Mouse (Mus musculus) lung, embryonic 16.5 days (tissue): ENCODE measurements at regions not wholly inside any gene's neighbourhood (a gene's known extent, or its start where the extent isn't known, plus 50 kb on each side); places are given as distances from the start of the nearest gene placed in this dataset.

Experiments
- ATAC-seq: fragments of 200-750 bp; cut with Nextera tagmentation; 2 replicates; pipeline ENCODE4 v1.8.0; 2017; ENCODE audit warnings: low read depth, mild to moderate bottlenecking, moderate library complexity
- H3K27ac ChIP-seq: fragments of 300-500 bp; sonication (generic); 2 replicates; pipeline ENCODE4 v1.5.1; 2014; ENCODE audit warnings: mild to moderate bottlenecking, control low read depth, low read length
- H3K27me3 ChIP-seq: fragments of 300-500 bp; sonication (generic); 2 replicates; pipeline ENCODE4 v1.6.1; 2014; ENCODE audit warnings: low read depth, low read length, mixed read lengths; ENCODE audit not compliant: control insufficient read depth, insufficient read depth
- H3K36me3 ChIP-seq: fragments of 300-500 bp; sonication (generic); 2 replicates; pipeline ENCODE4 v1.6.1; 2014; ENCODE audit warnings: low read length; ENCODE audit not compliant: control insufficient read depth, insufficient read depth
- H3K4me1 ChIP-seq: fragments of 300-500 bp; sonication (generic); replicated peaks from 2 replicates; pipeline ENCODE4 v1.6.1; 2014; ENCODE audit warnings: low read length, mixed read lengths; ENCODE audit not compliant: control insufficient read depth, insufficient read depth
- H3K4me2 ChIP-seq: fragments of 300-500 bp; sonication (generic); 2 replicates; pipeline ENCODE4 v1.6.1; 2014; ENCODE audit warnings: low read depth, low read length, control low read depth
- H3K4me3 ChIP-seq: fragments of 300-500 bp; sonication (generic); 2 replicates; pipeline ENCODE4 v1.5.1; 2014; ENCODE audit warnings: mild to moderate bottlenecking, low read length, control low read depth
- H3K9ac ChIP-seq: fragments of 300-500 bp; sonication (generic); 2 replicates; pipeline ENCODE4 v1.6.1; 2014; ENCODE audit warnings: low read length, control low read depth
- H3K9me3 ChIP-seq: fragments of 300-500 bp; sonication (generic); 2 replicates; pipeline ENCODE4 v1.6.1; 2016; ENCODE audit warnings: low read length; ENCODE audit not compliant: control insufficient read depth
- WGBS: fragments of 180-500 bp; shearing (Covaris S2); extraction: QIAGEN DNeasy Blood & Tissue Kit; methylation state at CpG from one replicate; pipeline ENCODE4 v1.1.7; 2014; 5-methylcytosine and 5-hydroxymethylcytosine counted together

DNA sequence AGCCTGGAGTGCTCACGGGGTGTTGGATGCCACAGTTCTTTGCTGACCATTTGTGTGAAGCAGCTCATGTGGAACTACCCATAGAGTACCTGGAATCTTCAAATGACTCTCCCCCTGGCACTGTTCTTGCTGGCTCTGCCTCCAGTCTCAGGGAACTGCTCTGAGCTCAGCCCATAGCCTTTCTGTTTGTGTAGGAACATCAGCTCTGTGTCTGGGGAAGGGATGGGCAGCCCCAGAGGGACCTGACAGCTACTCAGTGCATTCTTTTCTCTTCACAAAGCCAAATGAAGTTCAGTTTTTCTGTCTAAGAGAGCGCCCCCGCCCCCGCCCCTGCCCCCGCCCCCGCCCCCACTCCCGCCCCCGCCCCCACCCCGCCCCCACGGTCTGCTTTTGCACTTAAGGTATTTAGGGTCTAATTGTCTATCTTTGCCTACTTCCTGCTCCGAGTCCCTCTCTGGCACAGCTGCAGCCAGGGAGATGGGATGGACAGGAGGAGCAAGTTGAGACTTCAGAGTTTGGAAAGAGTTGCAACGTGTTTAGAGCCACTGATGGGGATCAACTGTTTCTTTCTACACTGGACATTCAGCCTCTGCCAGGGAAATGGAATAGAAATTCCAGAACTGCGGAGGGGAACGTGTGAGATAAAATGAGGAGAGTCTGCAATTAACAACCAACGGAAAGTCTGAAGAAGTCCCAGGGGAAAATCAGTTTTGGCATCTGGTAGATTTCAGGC lies 171.2 kb upstream of the Habp2 start:
- peak overlapping the region; percentile 31; the same call in 1 of the 2 replicates for H3K27ac ChIP-seq
- no peaks in the 10 kb centered on the region for H3K9me3 ChIP-seq
- no peak overlapping the region for H3K4me3 ChIP-seq
- 17% methylated on average over 15 of the region's 15 CpGs for WGBS
- peaks cover 7% of the 10 kb centered on the region; the same call in 1 of the 2 replicates for H3K4me1 ChIP-seq
- ATAC-seq: peak; percentile 80
- H3K36me3 ChIP-seq: no peaks in the 10 kb centered on the region
- H3K27me3 ChIP-seq: no peaks in the 10 kb centered on the region
- peak overlapping the region; percentile 8; the same call in 1 of the 2 replicates for H3K4me2 ChIP-seq
- no peak overlapping the region for H3K9ac ChIP-seq

DNA sequence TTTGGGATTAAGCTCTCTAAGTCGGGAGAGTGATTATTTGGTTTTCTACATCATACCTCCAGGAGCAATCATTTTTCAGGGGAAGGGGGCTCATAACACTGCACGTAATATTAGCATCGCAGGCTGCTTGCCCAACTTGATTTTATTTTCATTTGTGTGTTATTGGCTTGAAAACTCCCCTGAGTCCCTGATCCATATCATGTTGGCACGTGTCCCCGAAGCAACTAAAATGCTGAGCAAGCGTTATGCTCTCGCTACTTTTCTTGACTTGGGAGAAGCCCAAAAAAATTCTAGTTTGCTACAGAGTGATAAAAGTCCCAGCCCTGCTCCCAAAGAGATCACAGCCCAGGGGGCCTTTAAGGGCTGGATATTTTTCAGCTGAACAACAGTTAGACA lies 170.7 kb upstream of the Habp2 start:
- no peak overlapping the region for H3K4me3 ChIP-seq
- 43% methylated on average over 7 of the region's 7 CpGs for WGBS
- H3K9ac ChIP-seq: no peak overlapping the region
- no peaks in the 10 kb centered on the region for H3K27me3 ChIP-seq
- no peak overlapping the region for H3K4me2 ChIP-seq
- ATAC-seq: peak; percentile 63; the same call in 1 of the 2 replicates
- peak overlapping the region; percentile 55; the same call in 1 of the 2 replicates for H3K27ac ChIP-seq
- no peaks in the 10 kb centered on the region for H3K9me3 ChIP-seq
- peaks cover 7% of the 10 kb centered on the region; the same call in 1 of the 2 replicates for H3K4me1 ChIP-seq
- H3K36me3 ChIP-seq: no peaks in the 10 kb centered on the region

DNA sequence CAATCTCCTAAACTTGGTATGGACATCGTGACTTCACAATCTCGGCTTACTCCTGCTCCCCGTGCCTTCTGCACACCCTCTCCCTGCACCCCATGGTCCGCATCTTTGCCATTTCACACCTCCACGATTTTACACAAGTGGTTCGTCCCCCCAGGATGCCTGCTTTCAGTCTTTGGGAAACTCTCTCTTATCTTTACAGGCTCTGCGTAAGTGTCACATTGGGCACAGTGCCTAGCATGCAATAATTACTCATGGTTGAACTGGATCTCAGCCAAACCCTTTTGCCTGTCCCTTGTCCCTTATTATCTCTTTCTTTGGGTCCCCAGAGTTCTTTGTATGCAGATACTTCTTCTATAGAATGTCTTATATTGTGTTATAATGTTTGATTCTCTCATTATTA lies 166.2 kb upstream of the Habp2 start:
- no peak overlapping the region for H3K27ac ChIP-seq
- H3K4me2 ChIP-seq: no peak overlapping the region
- H3K36me3 ChIP-seq: no peaks in the 10 kb centered on the region

DNA sequence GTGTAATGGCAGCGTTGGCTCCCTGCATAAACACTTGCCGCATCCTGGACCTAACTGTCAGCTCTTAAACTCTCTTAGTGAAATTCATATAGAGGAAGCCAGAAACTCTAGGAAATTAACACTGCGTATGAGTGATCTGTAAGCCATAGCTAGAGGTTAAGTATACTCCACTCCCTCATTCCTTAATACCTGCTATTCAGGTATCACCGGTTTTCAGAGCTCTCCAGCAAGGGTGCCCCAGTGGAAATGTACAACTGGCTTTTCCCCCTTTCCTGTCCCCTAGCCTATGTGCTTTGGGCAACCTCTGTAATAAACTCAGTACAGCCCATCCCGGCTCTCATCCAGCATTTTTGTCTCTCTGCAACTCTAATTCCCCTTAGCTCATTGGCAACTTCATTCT lies 164.8 kb upstream of the Habp2 start:
- peak; percentile 93 for ATAC-seq
- peaks cover 4% of the 10 kb centered on the region; the same call in 1 of the 2 replicates for H3K4me1 ChIP-seq
- H3K4me3 ChIP-seq: no peak overlapping the region
- H3K4me2 ChIP-seq: no peak overlapping the region; the same call in 1 of the 2 replicates
- H3K9ac ChIP-seq: no peak overlapping the region
- H3K27ac ChIP-seq: peak overlapping the region; percentile 86
- H3K27me3 ChIP-seq: 0 out of 2 replicates have a peak, but pooled peaks cover 2% of the 10 kb centered on the region
- no peaks in the 10 kb centered on the region for H3K36me3 ChIP-seq
- 0 out of 2 replicates have a peak, but pooled peaks cover 2% of the 10 kb centered on the region for H3K9me3 ChIP-seq
- 55% methylated on average over 5 of the region's 5 CpGs for WGBS

More for the DNA sequence above, 166.2 kb upstream of the Habp2 start:
- no peak overlapping the region for H3K9ac ChIP-seq
- H3K9me3 ChIP-seq: 0 out of 2 replicates have a peak, but pooled peaks cover 2% of the 10 kb centered on the region
- WGBS: 42% methylated on average over 7 of the region's 7 CpGs
- peaks cover 7% of the 10 kb centered on the region; the same call in 1 of the 2 replicates for H3K4me1 ChIP-seq
- 0 out of 2 replicates have a peak, but pooled peaks have one; percentile 5 for ATAC-seq
- 0 out of 2 replicates have a peak, but pooled peaks cover 2% of the 10 kb centered on the region for H3K27me3 ChIP-seq
- no peak overlapping the region for H3K4me3 ChIP-seq

DNA sequence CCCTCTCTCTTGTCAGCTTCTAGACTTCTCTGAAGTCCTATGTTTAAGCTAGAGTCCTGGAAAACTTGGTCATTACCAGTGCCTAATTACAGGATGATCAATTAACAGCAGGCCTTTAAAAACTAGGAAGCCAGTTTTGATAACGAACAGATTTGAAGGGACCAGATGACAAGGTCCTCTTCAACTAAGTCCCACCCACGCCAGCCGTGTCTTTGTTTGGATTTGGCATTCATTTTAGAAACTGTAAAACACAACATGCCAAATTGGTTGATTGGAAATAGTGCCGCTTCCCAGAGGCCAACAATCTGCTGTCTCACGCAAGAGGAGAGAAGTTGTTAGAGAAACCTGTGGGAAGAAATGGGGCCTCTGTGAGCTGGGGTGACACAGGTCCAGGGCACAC lies 155.4 kb upstream of the Habp2 start:
- no peaks in the 10 kb centered on the region for H3K9me3 ChIP-seq
- H3K4me3 ChIP-seq: no peak overlapping the region
- H3K4me2 ChIP-seq: no peak overlapping the region
- ATAC-seq: no peak
- 0 out of 2 replicates have a peak, but pooled peaks cover 2% of the 10 kb centered on the region for H3K4me1 ChIP-seq
- H3K9ac ChIP-seq: no peak overlapping the region
- peaks cover 2% of the 10 kb centered on the region; the same call in 1 of the 2 replicates for H3K27me3 ChIP-seq
- H3K27ac ChIP-seq: no peak overlapping the region
- no peaks in the 10 kb centered on the region for H3K36me3 ChIP-seq
- 68% methylated on average over 5 of the region's 5 CpGs for WGBS

DNA sequence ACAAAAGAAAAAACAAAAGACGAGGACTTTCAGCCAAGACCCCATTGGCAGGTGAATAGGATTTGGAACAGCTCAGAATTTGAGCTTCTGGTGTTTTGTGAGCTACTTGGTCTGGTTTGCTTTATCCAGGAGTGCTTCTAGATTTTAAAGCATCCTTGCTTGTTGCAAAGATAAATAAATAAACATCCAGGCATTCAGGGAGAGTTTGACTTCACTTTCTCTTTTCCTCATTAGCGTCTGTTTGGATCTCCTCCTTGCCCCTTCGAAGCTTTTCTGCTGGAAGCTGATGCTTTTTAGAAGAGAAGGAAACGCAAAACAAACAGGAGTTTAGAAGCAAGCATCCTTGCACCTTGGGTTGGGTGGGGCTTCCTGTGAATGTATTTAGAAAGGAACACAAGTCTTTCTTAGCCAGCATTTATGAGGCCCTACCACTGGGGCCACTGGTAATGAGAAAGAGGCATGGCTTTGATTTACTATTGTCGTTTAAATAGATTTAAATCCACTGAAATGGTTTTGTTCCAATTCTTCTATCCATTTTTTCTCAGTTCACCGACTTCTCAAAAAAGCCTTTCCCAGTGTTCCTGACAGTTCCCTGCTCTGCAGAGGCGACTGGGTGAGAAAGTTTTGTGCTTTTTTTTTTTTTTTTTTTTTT lies 153.9 kb upstream of the Habp2 start:
- 0 out of 2 replicates have a peak, but pooled peaks cover 2% of the 10 kb centered on the region for H3K4me1 ChIP-seq
- no peak overlapping the region for H3K27ac ChIP-seq
- H3K9me3 ChIP-seq: no peaks in the 10 kb centered on the region
- peaks cover 2% of the 10 kb centered on the region; the same call in 1 of the 2 replicates for H3K27me3 ChIP-seq
- H3K36me3 ChIP-seq: no peaks in the 10 kb centered on the region
- no peak overlapping the region for H3K9ac ChIP-seq
- 40% methylated on average over 7 of the region's 7 CpGs for WGBS
- ATAC-seq: no peak
- H3K4me2 ChIP-seq: no peak overlapping the region
- no peak overlapping the region for H3K4me3 ChIP-seq

DNA sequence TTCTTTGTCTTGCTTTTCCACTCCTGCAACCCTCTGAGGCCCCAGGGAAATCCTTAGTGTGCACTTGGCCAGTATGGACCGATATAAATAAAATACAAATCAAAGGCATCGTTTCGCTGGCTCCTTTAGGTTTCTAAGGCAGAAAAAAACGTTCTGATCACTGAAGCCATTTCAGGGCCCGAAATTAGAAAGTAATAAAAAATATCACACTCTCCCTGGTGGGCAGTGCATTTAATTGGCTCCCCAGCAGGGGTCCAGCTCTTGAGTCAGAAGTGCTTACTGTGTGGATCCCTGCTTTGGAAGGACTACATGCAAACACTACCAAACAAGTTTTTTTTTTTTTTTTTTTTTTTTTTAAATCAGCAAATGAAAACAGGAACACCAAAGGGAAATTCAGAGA lies 153.4 kb upstream of the Habp2 start:
- WGBS: 29% methylated on average over 5 of the region's 5 CpGs
- no peak for ATAC-seq
- H3K27me3 ChIP-seq: peaks cover 2% of the 10 kb centered on the region; the same call in 1 of the 2 replicates
- no peak overlapping the region for H3K27ac ChIP-seq
- H3K36me3 ChIP-seq: no peaks in the 10 kb centered on the region
- H3K4me2 ChIP-seq: no peak overlapping the region
- no peak overlapping the region for H3K9ac ChIP-seq
- no peaks in the 10 kb centered on the region for H3K9me3 ChIP-seq
- H3K4me3 ChIP-seq: no peak overlapping the region
- 0 out of 2 replicates have a peak, but pooled peaks cover 2% of the 10 kb centered on the region for H3K4me1 ChIP-seq

DNA sequence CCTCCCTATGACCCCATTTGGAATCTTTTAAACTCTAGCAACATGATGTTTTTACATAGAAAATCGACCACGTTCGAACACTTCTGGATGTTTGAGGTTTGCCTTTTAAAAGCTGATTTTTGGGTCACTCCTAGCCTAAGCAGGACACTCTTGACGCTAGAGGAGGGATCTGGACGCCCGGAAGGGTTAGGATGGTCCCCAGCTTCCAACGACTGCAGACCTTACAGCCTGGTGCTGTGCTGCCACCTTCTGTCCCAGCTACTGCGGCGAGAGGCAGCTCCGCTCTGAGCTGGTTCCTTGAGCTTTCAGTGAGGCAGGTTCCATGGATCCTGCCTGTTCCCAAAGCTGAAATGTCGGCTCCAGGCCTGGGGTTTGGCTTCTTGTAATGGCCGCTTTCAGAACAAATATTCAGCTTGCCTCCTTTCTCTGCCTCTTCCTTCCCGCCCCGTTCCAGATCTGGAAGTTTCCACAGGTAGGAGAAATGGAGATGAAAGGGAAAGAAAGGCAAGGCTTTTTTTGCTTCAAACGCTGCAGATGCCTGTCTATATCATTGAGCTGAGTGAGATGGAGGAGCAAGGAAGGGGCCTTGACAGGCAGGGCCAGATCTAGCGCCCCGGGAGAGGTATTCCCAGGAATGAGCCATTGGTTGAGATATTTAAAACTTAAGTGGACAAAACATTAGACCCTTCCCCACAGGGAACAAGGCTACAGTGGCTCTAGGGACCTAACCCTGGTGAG lies 152.7 kb upstream of the Habp2 start:
- Histone ChIP-seq H3K9me3 (no peaks in the 10 kb centered on the region), H3K4me2 (no peak overlapping the region), H3K27ac (no peak overlapping the region), H3K36me3 (no peaks in the 10 kb centered on the region), H3K4me1 (0 out of 2 replicates have a peak, but pooled peaks cover 2% of the 10 kb centered on the region), H3K27me3 (peaks cover 2% of the 10 kb centered on the region; the same call in 1 of the 2 replicates), H3K4me3 (no peak overlapping the region), H3K9ac (no peak overlapping the region; the same call in 1 of the 2 replicates)
- ATAC-seq: peak; percentile 93
- 13% methylated on average over 17 of the region's 17 CpGs for WGBS
